ENCODE assay signal across 1 mouse cellular context in the genomic region with DNA sequence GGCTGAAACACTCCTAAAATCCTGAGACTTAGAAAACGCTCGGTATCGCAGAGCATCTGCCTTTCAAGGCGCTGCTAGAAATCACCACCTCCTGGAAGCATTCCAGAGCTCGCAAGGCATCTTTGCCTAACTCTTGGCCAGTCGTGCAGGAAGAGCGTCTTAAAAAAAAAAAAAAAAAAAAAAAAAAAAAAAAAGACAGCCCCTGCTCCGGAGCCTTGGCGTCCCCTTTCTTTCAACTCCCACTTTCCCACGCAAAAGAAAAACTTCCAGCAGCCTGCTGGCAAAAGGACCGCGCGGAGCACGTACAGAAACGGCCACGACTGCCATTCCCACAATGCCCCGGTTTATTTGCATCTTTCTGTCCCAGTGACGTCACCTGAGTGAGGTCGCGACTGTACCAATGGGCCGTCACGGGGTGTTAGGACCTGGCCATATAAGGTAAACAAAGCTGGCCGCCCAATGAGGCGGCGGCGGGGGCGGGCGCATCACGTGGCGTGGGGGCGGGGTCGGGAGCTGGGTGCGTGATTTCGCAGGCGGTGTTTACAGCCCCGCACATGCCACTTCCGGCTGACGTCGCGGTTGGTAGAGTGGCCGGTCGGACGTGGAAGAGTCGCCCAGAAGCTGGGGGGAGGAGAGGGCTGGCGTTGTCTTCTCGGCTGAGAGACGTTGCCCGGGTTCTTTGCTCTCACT.
TF ChIP-seq lines count a peak whose summit lies in the region.

A gene (minus strand): TSS at position 180 of the 690 bp plus-strand sequence.

TF ChIP-seq in MEL, 35 proteins besides CTCF, POLR2A, EP300 and RAD21 (continued from another document):
- TF ChIP-seq ZKSCAN1 (IDR thresholded peaks at IDR 0.05; ENCODE audit: low read depth, low read length) (no peak; the same call in 1 of the 2 replicates), HCFC1 (IDR thresholded peaks at IDR 0.05; ENCODE audit: low read depth, low read length) (peak; percentile 86), ETS1 (IDR thresholded peaks at IDR 0.05; ENCODE audit: low read depth, low read length) (peak; percentile 51; the same call in 1 of the 2 replicates), UBTF (IDR thresholded peaks at IDR 0.05; ENCODE audit: borderline replicate concordance, insufficient read depth, low read depth, low read length) (no peak), TCF12 (IDR thresholded peaks at IDR 0.05; ENCODE audit: low read depth, low read length) (peak; percentile 29; the same call in 1 of the 2 replicates), MYB (IDR thresholded peaks at IDR 0.05; ENCODE audit: low read depth, low read length) (no peak), JUND (IDR thresholded peaks at IDR 0.05; ENCODE audit: low read depth, low read length) (no peak), CHD2 (IDR thresholded peaks at IDR 0.05; ENCODE audit: low read length) (no peak), POLR2AphosphoS5 (IDR thresholded peaks at IDR 0.05; ENCODE audit: borderline replicate concordance, low read depth, low read length) (no peak), MYC (IDR thresholded peaks at IDR 0.05; ENCODE audit: low read depth, low read length) (peak; percentile 52; the same call in 1 of the 2 replicates), ZNF384 (IDR thresholded peaks at IDR 0.05; ENCODE audit: low read depth, low read length) (peak; percentile 97), BHLHE40 (IDR thresholded peaks at IDR 0.05; ENCODE audit: borderline replicate concordance, low read depth, low read length) (peak; percentile 79)
